Mouse (Mus musculus): ENCODE results near the gene Tubg1.

DNA sequence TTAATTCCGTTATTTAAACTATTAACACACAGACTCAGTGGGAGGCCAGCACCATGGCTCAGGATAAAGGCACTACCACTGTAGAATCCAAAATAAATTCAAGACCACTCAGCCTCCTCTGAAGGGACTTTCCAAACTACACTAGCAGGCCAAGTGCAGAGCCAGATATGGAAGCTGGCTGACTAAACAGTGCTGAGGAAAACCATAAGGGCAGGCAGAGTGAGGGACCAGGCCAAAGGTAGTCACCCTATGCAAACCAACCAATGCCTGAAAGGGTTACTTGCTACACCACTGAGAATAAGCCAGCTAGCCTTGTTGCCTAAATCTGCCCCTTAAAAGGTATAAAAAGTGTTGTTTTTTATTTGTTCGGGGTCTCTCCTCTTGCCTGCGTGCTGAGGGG lies 7.6 kb upstream of the Tubg1 start:
- no peak for TF ChIP-seq CTCF (IDR thresholded peaks at IDR 0.05; ENCODE audit: low read depth)
- TF ChIP-seq EP300 (IDR thresholded peaks at IDR 0.05; ENCODE audit: low read depth), result no peak
